Mouse (Mus musculus): Measurements from ENCODE around the gene Msi2. TPM values are rescaled to one million over a fixed set of nuclear protein-coding genes. Genes with fewer than 3 reads are reported as not detected.

Msi2 gene
- total and polyA plus RNA-seq, 2 experiments from 2014 or later: 33.0 to 170 TPM

DNA sequence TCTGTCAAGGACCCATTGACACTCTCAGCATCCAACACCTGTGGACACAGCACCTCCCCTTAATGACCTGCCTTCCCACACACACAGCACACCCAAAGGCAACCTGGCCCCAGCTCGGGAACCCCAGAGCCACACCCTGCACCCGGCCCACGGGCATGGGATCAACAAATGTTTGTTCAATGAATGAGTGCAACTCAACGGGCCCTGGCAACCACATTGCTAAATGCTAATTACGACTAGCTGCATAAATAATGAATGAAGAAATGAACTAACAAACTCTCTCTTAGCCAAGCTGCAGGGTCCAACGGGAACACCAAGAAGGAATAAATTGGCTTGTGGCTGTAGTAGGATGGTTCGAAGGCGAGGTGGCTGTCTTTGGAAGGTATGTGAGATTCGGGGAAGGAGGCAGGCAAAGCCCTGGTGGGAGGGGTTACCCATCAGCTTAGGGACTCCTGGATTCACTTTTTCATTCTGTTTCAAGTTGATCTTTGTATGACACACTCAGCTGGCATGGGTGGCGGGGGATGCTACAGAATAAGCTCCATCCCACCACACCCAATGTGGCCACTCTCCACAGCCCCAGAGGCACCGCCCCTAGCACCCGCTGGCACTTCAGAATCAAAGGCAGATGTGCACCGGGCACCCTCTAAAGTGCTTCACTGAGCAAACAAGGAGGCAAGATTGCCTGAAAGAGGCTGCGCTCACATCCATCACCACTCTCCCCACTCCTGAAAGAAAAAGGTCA lies 35.1 kb downstream of the Msi2 start:
- no peak for TF ChIP-seq CTCF (IDR thresholded peaks at IDR 0.05; ENCODE audit: low read depth)
- Histone ChIP-seq H3K4me2 (ENCODE audit: low read depth, low read length) (no peak overlapping the region), H3K27ac (peak overlapping the region; percentile 16; the same call in 1 of the 2 replicates), H3K36me3 (ENCODE audit: insufficient read depth, low read length) (peaks cover 8% of the 10 kb centered on the region; the same call in 1 of the 2 replicates), H3K9me3 (ENCODE audit: low read length) (no peaks in the 10 kb centered on the region), H3K4me3 (ENCODE audit: low read length) (no peak overlapping the region), H3K9ac (replicated peaks; ENCODE audit: low read length) (no peak overlapping the region), H3K27me3 (ENCODE audit: insufficient read depth, low read length) (no peaks in the 10 kb centered on the region), H3K4me1 (ENCODE audit: insufficient read depth, low read length) (0 out of 2 replicates have a peak, but pooled peaks cover 11% of the 10 kb centered on the region)
- peak; percentile 33 for DNase-seq (ENCODE audit: low spot score)
- WGBS: 46% methylated on average over 14 of the region's 14 CpGs
- no peak for ATAC-seq

DNA sequence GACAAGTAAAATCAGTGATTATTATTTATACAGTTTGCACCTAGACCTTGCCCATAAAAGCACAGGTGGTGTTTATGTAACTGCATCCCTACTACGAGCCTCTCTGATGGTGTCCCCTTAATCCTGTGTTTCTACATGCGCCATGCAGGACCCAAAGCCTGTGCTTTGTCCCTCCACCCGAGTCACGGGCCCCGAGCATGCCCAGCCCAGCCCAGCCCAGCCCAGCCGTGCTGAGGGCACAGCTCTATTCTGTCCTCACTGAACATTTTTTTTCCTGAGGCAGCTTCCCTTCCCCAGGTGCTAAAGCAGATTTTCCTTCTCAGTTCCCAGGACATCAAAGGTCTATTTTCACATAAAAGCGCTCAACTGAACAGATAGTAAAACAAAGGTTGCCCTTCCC lies 41.0 kb downstream of the Msi2 start:
- H3K4me1 ChIP-seq (ENCODE audit: insufficient read depth, low read length): peaks cover 9% of the 10 kb centered on the region; the same call in 1 of the 2 replicates
- H3K4me3 ChIP-seq (ENCODE audit: low read length): no peak overlapping the region
- H3K9me3 ChIP-seq (ENCODE audit: low read length): no peaks in the 10 kb centered on the region
- TF ChIP-seq CTCF (IDR thresholded peaks at IDR 0.05; ENCODE audit: low read depth): no peak
- H3K4me2 ChIP-seq (ENCODE audit: low read depth, low read length): no peak overlapping the region
- 64% methylated on average over 7 of the region's 7 CpGs for WGBS
- no peak overlapping the region for H3K9ac ChIP-seq (replicated peaks; ENCODE audit: low read length)
- H3K36me3 ChIP-seq (ENCODE audit: insufficient read depth, low read length): peaks cover 9% of the 10 kb centered on the region; the same call in 1 of the 2 replicates
- peak overlapping the region; percentile 49 for H3K27ac ChIP-seq
- DNase-seq (ENCODE audit: low spot score) (no peak), ATAC-seq (no peak)
- no peaks in the 10 kb centered on the region for H3K27me3 ChIP-seq (ENCODE audit: insufficient read depth, low read length)

DNA sequence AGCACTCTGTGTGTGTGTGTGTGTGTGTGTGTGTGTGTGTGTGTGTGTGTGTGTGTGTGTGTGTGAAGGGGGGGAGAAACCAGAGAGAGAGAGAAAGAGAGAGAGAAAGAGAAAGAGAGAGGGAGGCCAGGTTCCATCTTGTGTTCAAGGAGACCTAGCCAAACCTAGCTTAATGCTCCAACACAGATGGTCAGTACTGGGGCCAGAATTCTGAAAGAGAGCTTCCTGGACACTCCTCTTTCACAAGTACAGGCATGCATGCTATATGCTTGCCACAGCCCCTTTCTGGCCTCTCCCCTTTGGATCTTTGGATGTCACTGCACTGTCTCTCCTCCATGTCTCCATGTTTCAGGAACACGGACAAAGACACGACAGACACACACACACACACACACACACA lies 41.7 kb downstream of the Msi2 start:
- no peaks in the 10 kb centered on the region for H3K27me3 ChIP-seq (ENCODE audit: insufficient read depth, low read length)
- H3K4me1 ChIP-seq (ENCODE audit: insufficient read depth, low read length): peaks cover 9% of the 10 kb centered on the region; the same call in 1 of the 2 replicates
- H3K36me3 ChIP-seq (ENCODE audit: insufficient read depth, low read length): peaks cover 9% of the 10 kb centered on the region; the same call in 1 of the 2 replicates
- no peaks in the 10 kb centered on the region for H3K9me3 ChIP-seq (ENCODE audit: low read length)
- TF ChIP-seq CTCF (IDR thresholded peaks at IDR 0.05; ENCODE audit: low read depth): no peak
- 68% methylated on average over 2 of the region's 2 CpGs for WGBS
- DNase-seq (ENCODE audit: low spot score) (no peak), ATAC-seq (no peak)
- H3K4me3 ChIP-seq (ENCODE audit: low read length): no peak overlapping the region
- peak overlapping the region; percentile 18; the same call in 1 of the 2 replicates for H3K27ac ChIP-seq
- no peak overlapping the region for H3K4me2 ChIP-seq (ENCODE audit: low read depth, low read length)
- H3K9ac ChIP-seq (replicated peaks; ENCODE audit: low read length): no peak overlapping the region

DNA sequence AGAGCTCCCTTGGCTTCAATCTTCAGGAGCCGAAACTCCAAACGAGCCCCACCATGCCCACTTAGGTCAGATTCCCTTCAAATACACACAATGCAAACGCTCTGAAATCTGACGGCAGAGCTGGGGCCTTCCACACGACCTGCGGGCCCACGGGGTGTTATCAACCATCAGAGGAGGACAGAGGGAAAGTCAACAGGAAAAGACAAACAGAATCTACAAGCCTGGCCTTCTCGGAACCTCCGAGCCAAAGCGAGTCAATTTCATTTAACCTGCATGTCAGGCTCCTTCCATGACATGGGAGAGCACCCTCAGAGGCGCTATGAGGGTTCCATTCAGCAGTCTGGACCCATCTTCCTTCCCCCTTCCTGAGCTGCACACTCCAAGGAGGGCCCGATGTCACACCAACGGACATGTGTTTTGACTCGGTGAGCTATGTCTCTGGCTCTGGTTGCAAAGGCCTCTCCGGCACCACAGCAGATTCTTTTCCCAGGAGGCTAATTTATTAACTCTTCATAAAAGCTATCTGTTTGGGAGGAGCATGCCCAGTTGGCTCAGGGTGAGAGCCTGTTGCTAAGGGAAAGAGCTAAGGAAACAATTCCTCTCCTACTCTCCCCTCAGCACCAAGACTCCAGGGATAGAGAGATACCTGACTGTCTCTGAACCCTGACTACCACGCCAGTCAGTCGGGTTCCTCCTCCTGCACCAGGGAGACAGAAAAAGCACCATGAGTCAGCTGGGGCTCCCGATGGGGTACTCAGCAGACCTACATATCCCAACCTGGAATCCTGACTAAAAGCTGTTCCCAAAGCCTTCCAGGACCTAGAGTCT lies 42.6 kb downstream of the Msi2 start:
- H3K9me3 ChIP-seq (ENCODE audit: low read length): no peaks in the 10 kb centered on the region
- H3K36me3 ChIP-seq (ENCODE audit: insufficient read depth, low read length): peaks cover 11% of the 10 kb centered on the region
- TF ChIP-seq CTCF (IDR thresholded peaks at IDR 0.05; ENCODE audit: low read depth): no peak
- peak overlapping the region; percentile 18; the same call in 1 of the 2 replicates for H3K27ac ChIP-seq
- H3K4me3 ChIP-seq (ENCODE audit: low read length): no peak overlapping the region
- ATAC-seq (no peak), DNase-seq (ENCODE audit: low spot score) (peak; percentile 42)
- H3K27me3 ChIP-seq (ENCODE audit: insufficient read depth, low read length): no peaks in the 10 kb centered on the region
- no peak overlapping the region for H3K4me2 ChIP-seq (ENCODE audit: low read depth, low read length)
- H3K9ac ChIP-seq (replicated peaks; ENCODE audit: low read length): no peak overlapping the region
- peaks cover 13% of the 10 kb centered on the region; the same call in 1 of the 2 replicates for H3K4me1 ChIP-seq (ENCODE audit: insufficient read depth, low read length)
- WGBS: 59% methylated on average over 18 of the region's 18 CpGs

DNA sequence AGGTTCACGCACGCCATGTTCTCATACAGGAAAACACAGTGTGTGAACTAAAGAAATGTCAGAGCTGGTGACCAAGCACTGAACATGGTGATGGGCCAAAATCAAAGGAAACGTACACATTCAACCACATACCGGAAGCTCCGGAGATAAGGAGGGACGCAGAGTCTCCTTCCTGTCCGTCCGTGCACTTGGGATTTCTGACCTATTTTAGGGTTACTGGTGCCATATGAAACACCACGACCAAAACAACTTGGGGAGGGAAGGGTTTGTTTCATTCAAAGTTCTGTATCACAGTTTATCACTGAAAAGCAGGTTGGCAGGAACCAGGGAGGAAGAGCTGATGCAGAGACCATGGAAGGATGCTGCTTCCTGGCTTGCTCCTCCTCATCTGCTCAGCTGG lies 44.2 kb downstream of the Msi2 start:
- Histone ChIP-seq H3K27me3 (ENCODE audit: insufficient read depth, low read length) (no peaks in the 10 kb centered on the region), H3K9me3 (ENCODE audit: low read length) (no peaks in the 10 kb centered on the region), H3K4me1 (ENCODE audit: insufficient read depth, low read length) (peaks cover 19% of the 10 kb centered on the region; the same call in 1 of the 2 replicates), H3K4me3 (ENCODE audit: low read length) (no peak overlapping the region), H3K4me2 (ENCODE audit: low read depth, low read length) (no peak overlapping the region), H3K9ac (replicated peaks; ENCODE audit: low read length) (no peak overlapping the region), H3K27ac (no peak overlapping the region), H3K36me3 (ENCODE audit: insufficient read depth, low read length) (peaks cover 9% of the 10 kb centered on the region)
- WGBS: 85% methylated on average over 9 of the region's 9 CpGs
- TF ChIP-seq CTCF (IDR thresholded peaks at IDR 0.05; ENCODE audit: low read depth): no peak
- ATAC-seq (no peak), DNase-seq (ENCODE audit: low spot score) (no peak)

DNA sequence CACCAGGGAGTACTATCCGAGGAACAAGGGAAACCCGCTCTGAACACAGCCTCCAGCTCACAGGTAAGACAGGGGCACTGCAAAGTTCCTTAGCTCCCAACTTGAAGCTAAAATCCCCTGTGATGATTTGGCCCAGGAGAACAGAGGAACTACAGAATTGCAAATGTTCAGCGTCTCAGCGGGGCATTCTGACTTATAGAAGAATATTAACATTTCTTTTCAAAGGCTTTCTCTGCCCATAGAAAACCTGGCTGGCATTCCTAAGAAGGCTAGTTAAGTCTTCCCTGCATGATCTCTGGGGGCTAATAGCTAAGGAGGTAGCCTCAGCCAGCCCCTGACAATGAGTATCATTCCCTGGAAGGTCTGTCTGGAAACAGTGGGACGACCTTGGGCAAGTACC lies 47.4 kb downstream of the Msi2 start:
- Histone ChIP-seq H3K36me3 (ENCODE audit: insufficient read depth, low read length) (peaks cover 9% of the 10 kb centered on the region), H3K9me3 (ENCODE audit: low read length) (no peaks in the 10 kb centered on the region), H3K4me2 (ENCODE audit: low read depth, low read length) (no peak overlapping the region), H3K9ac (replicated peaks; ENCODE audit: low read length) (no peak overlapping the region), H3K4me3 (ENCODE audit: low read length) (no peak overlapping the region), H3K4me1 (ENCODE audit: insufficient read depth, low read length) (peaks cover 15% of the 10 kb centered on the region; the same call in 1 of the 2 replicates), H3K27me3 (ENCODE audit: insufficient read depth, low read length) (no peaks in the 10 kb centered on the region), H3K27ac (peak overlapping the region; percentile 41; the same call in 1 of the 2 replicates)
- ATAC-seq (no peak), DNase-seq (ENCODE audit: low spot score) (no peak)
- 52% methylated on average over 5 of the region's 5 CpGs for WGBS
- no peak for TF ChIP-seq CTCF (IDR thresholded peaks at IDR 0.05; ENCODE audit: low read depth)
